Mouse (Mus musculus): Measurements from ENCODE around the gene Icam5. TPM values are rescaled to one million over a fixed set of nuclear protein-coding genes. Genes with fewer than 3 reads are reported as not detected.

The Icam5 gene
- polyA plus RNA-seq, 1 experiment: 0.25 TPM

DNA sequence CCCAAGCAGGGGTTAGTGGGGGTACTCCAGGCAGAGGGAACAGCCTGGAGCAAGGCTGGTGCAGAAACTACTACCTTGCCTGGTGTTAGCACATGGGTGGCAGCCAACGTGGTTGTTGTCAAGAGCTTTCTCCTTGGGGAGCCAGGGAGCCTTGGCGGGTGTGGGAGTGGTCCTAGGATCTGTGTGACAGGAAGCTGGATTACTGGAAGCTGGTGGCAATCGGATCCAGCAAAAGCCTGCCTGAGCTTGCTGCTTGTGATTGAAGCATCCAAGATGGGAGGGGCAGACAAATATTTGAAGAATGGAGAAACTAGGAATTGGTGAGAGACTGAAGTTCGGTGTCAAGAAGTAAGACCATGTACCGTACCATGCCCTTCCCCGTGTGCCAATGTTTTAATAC, 9.6 kb upstream of the Icam5 start:
- H3K4me3 ChIP-seq: no peak overlapping the region
- TF ChIP-seq REST (IDR thresholded peaks at IDR 0.05; ENCODE audit: insufficient read depth, insufficient read length): no peak
- no peak for TF ChIP-seq SRF (IDR thresholded peaks at IDR 0.05; ENCODE audit: control insufficient read depth, insufficient read length, low read depth)
- TF ChIP-seq MAX (IDR thresholded peaks at IDR 0.05; ENCODE audit: low read depth): no peak
- TF ChIP-seq MYOG (IDR thresholded peaks at IDR 0.05; ENCODE audit: control insufficient read depth in 1 of 3, insufficient read depth in 1 of 3, insufficient read length in 2 of 3, low read depth in 2 of 3): no peak
- no peak for TF ChIP-seq MYOD1 (IDR thresholded peaks at IDR 0.05; ENCODE audit: control insufficient read depth in 1 of 3, insufficient read length in 2 of 3, low read depth in 2 of 3)
- TF ChIP-seq TCF12 (IDR thresholded peaks at IDR 0.05; ENCODE audit: insufficient read depth, poor library complexity, severe bottlenecking): no peak
- TF ChIP-seq CEBPB (IDR thresholded peaks at IDR 0.05; ENCODE audit: insufficient read depth, poor library complexity, severe bottlenecking): no peak
- no peak for TF ChIP-seq USF1 (IDR thresholded peaks at IDR 0.05; ENCODE audit: low read depth)
- TF ChIP-seq POLR2AphosphoS2 (IDR thresholded peaks at IDR 0.05; ENCODE audit: insufficient read length, low read depth): no peak
- TF ChIP-seq E2F4 (IDR thresholded peaks at IDR 0.05; ENCODE audit: insufficient read depth): no peak
- no peak for TF ChIP-seq TCF3 (IDR thresholded peaks at IDR 0.05; ENCODE audit: insufficient read length, low read depth)
- no peak for TF ChIP-seq POLR2A (IDR thresholded peaks at IDR 0.05; ENCODE audit: insufficient read length, low read depth)
- H3K36me3 ChIP-seq (ENCODE audit: control insufficient read depth, insufficient read depth): no peaks in the 10 kb centered on the region
- no peaks in the 10 kb centered on the region for H3K79me2 ChIP-seq (ENCODE audit: control insufficient read depth, insufficient read depth)
- no peak overlapping the region for H3K4me2 ChIP-seq (ENCODE audit: low read depth)
- peaks cover 6% of the 10 kb centered on the region for H3K27me3 ChIP-seq (ENCODE audit: control insufficient read depth, insufficient read depth, insufficient read length)
- no peak overlapping the region for H3ac ChIP-seq (ENCODE audit: control insufficient read depth, insufficient read length)

DNA sequence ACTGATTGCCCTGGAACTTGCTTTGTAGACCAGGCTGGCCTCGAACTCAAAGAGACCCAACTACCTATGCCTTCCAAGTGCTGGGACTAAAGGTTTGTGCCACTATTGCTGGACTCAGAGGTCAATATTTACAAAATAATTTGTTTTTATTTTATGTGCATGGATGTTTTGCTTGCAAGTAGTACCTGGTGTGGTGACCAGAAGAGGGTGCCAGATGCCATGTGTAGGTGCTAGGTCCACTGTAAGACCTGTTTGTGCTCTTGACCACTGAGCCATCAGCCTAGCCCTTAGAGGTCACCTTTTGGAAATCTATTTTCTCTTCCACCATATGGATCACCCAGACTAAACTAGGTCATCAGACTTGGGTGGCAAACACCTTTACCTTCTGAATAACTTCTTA, 9.1 kb upstream of the Icam5 start:
- Histone ChIP-seq H3K27me3 (ENCODE audit: control insufficient read depth, insufficient read depth, insufficient read length) (peaks cover 1% of the 10 kb centered on the region), H3ac (ENCODE audit: control insufficient read depth, insufficient read length) (no peak overlapping the region), H3K36me3 (ENCODE audit: control insufficient read depth, insufficient read depth) (no peaks in the 10 kb centered on the region), H3K4me3 (no peak overlapping the region), H3K79me2 (ENCODE audit: control insufficient read depth, insufficient read depth) (no peaks in the 10 kb centered on the region), H3K4me2 (ENCODE audit: low read depth) (no peak overlapping the region)
- TF ChIP-seq POLR2A (IDR thresholded peaks at IDR 0.05; ENCODE audit: insufficient read length, low read depth): no peak
- no peak for TF ChIP-seq TCF3 (IDR thresholded peaks at IDR 0.05; ENCODE audit: insufficient read length, low read depth)
- TF ChIP-seq REST (IDR thresholded peaks at IDR 0.05; ENCODE audit: insufficient read depth, insufficient read length): no peak
- TF ChIP-seq E2F4 (IDR thresholded peaks at IDR 0.05; ENCODE audit: insufficient read depth): no peak
- no peak for TF ChIP-seq POLR2AphosphoS2 (IDR thresholded peaks at IDR 0.05; ENCODE audit: insufficient read length, low read depth)
- no peak for TF ChIP-seq MYOD1 (IDR thresholded peaks at IDR 0.05; ENCODE audit: control insufficient read depth in 1 of 3, insufficient read length in 2 of 3, low read depth in 2 of 3)
- TF ChIP-seq CEBPB (IDR thresholded peaks at IDR 0.05; ENCODE audit: insufficient read depth, poor library complexity, severe bottlenecking): no peak
- no peak for TF ChIP-seq TCF12 (IDR thresholded peaks at IDR 0.05; ENCODE audit: insufficient read depth, poor library complexity, severe bottlenecking)
- no peak for TF ChIP-seq SRF (IDR thresholded peaks at IDR 0.05; ENCODE audit: control insufficient read depth, insufficient read length, low read depth)
- no peak for TF ChIP-seq MAX (IDR thresholded peaks at IDR 0.05; ENCODE audit: low read depth)
- no peak for TF ChIP-seq MYOG (IDR thresholded peaks at IDR 0.05; ENCODE audit: control insufficient read depth in 1 of 3, insufficient read depth in 1 of 3, insufficient read length in 2 of 3, low read depth in 2 of 3)
- no peak for TF ChIP-seq USF1 (IDR thresholded peaks at IDR 0.05; ENCODE audit: low read depth)

DNA sequence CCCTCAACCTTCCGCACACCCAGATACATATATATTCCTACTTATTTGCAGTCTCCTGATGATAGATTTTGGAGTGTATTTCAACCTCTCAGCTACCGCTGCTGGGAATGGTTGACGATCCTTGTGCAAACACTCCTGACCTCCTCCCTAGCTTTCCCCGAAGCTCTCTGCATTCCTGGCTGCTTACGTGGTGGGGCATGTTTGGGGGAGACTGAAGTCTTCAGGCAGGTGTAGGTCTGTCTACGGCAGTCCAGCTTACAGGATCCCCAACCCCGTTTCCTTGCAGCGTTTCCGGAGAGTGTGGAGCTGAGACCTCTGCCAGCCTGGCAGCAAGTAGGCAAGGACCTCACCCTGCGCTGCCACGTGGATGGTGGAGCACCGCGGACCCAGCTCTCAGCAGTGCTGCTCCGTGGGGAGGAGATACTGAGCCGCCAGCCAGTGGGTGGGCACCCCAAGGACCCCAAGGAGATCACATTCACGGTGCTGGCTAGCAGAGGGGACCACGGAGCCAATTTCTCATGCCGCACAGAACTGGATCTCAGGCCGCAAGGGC, 6.5 kb upstream of the Icam5 start:
- no peak overlapping the region for H3K4me2 ChIP-seq (ENCODE audit: low read depth)
- H3K27me3 ChIP-seq (ENCODE audit: control insufficient read depth, insufficient read depth, insufficient read length): no peaks in the 10 kb centered on the region
- no peak for TF ChIP-seq MYOG (IDR thresholded peaks at IDR 0.05; ENCODE audit: control insufficient read depth in 1 of 3, insufficient read depth in 1 of 3, insufficient read length in 2 of 3, low read depth in 2 of 3)
- TF ChIP-seq POLR2AphosphoS2 (IDR thresholded peaks at IDR 0.05; ENCODE audit: insufficient read length, low read depth): no peak
- no peak for TF ChIP-seq SRF (IDR thresholded peaks at IDR 0.05; ENCODE audit: control insufficient read depth, insufficient read length, low read depth)
- TF ChIP-seq MAX (IDR thresholded peaks at IDR 0.05; ENCODE audit: low read depth): no peak
- H3K4me3 ChIP-seq: no peak overlapping the region
- H3ac ChIP-seq (ENCODE audit: control insufficient read depth, insufficient read length): no peak overlapping the region
- H3K79me2 ChIP-seq (ENCODE audit: control insufficient read depth, insufficient read depth): no peaks in the 10 kb centered on the region
- H3K36me3 ChIP-seq (ENCODE audit: control insufficient read depth, insufficient read depth): no peaks in the 10 kb centered on the region

DNA sequence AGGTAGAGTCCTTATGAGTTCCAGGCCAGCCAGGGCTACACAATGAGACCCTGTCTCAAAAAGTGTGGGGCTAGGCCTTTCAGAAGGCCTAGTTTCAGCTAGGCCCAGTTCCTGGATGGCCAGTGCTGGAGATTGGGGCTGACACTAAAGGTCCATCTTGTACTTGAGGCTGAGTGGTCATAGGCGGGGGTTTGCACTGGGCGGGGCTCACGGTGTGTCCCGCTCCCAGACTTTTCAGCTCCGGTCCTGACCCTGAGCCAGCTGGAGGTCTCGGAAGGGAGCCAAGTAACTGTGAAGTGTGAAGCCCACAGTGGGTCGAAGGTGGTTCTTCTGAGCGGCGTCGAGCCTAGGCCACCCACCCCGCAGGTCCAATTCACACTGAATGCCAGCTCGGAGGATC, 5.0 kb upstream of the Icam5 start:
- H3ac ChIP-seq (ENCODE audit: control insufficient read depth, insufficient read length): no peak overlapping the region
- no peaks in the 10 kb centered on the region for H3K79me2 ChIP-seq (ENCODE audit: control insufficient read depth, insufficient read depth)
- H3K4me3 ChIP-seq: no peak overlapping the region
- no peaks in the 10 kb centered on the region for H3K36me3 ChIP-seq (ENCODE audit: control insufficient read depth, insufficient read depth)
- no peaks in the 10 kb centered on the region for H3K27me3 ChIP-seq (ENCODE audit: control insufficient read depth, insufficient read depth, insufficient read length)
- TF ChIP-seq TCF3 (IDR thresholded peaks at IDR 0.05; ENCODE audit: insufficient read length, low read depth) (no peak), MAX (IDR thresholded peaks at IDR 0.05; ENCODE audit: low read depth) (no peak), SRF (IDR thresholded peaks at IDR 0.05; ENCODE audit: control insufficient read depth, insufficient read length, low read depth) (no peak), USF1 (IDR thresholded peaks at IDR 0.05; ENCODE audit: low read depth) (no peak), TCF12 (IDR thresholded peaks at IDR 0.05; ENCODE audit: insufficient read depth, poor library complexity, severe bottlenecking) (no peak), MYOG (IDR thresholded peaks at IDR 0.05; ENCODE audit: control insufficient read depth in 1 of 3, insufficient read depth in 1 of 3, insufficient read length in 2 of 3, low read depth in 2 of 3) (no peak), E2F4 (IDR thresholded peaks at IDR 0.05; ENCODE audit: insufficient read depth) (no peak), CEBPB (IDR thresholded peaks at IDR 0.05; ENCODE audit: insufficient read depth, poor library complexity, severe bottlenecking) (no peak), POLR2A (IDR thresholded peaks at IDR 0.05; ENCODE audit: insufficient read length, low read depth) (no peak), POLR2AphosphoS2 (IDR thresholded peaks at IDR 0.05; ENCODE audit: insufficient read length, low read depth) (no peak), REST (IDR thresholded peaks at IDR 0.05; ENCODE audit: insufficient read depth, insufficient read length) (no peak), MYOD1 (IDR thresholded peaks at IDR 0.05; ENCODE audit: control insufficient read depth in 1 of 3, insufficient read length in 2 of 3, low read depth in 2 of 3) (no peak)
- no peak overlapping the region for H3K4me2 ChIP-seq (ENCODE audit: low read depth)

Measured in myocyte (in vitro differentiated cells).